Mouse (Mus musculus): ENCODE results near the gene Odf2.

The Odf2 gene

DNA sequence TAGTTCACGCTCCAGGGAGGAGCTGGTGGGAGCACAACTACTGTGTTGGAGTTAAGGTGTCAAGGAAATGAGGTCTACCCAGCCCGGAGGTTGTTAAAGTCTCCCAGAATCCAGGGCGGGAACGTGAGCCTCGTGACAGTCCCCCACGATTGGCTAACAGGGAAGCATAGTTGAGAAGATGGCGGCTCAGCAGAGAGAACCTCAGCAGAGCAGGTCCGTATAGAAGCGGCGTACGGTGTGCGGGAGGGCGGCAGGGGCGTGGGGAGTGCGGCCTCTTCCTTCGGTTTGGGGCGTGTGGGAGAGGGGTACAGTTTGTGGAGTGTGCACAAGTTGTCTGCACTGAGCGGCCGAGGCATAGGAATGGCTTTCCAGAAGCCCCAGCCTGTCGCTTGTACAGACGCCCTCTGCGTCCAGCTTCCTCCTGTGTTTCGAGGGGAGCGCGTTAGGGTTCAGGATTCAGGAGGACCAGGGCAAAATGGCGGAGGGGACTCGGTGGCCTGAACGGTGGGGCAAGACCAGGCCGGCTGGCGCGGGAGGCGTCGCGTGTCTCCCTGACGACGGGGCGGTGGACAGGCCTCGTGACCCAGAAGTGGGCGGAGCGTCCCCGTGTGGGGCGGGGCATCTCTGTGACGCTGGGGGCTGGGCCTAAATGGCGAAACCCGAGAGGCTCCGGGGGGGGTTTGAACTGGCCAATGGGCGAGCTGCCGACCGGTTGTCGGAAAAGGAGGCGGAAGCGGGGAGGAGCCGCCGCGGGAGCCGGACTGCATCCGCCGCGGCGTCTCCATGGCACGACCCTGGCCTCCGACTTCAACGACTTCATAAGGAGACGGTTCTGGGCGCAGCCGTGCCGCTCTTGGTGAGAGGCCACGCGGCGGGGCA, at the start of gene Odf2:
TSS of gene Odf2 (plus strand) at position 156 of the 879 bp plus-strand sequence.
- DNase-seq (ENCODE audit: low read depth): peak; percentile 99

DNA sequence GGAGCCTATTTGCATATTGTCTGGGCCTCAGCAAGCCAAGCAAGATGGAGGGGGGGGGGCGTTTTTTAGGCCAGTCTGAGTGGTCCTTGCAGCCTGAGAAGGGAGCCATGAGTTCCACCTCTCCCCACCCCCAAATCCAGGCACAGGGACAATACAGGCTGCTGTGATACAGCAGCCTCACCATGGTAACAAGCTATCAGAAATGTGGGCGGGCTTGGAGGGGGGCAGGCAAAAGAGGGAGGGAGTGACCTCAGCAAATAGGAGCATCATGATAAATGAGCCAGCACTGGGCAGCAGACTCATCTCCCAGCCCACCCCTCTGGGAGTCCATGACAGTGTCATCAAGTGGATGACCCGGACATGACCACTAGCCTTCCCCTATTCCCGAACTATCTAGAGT, 49.6 kb upstream of the Odf2 start:
- DNase-seq (ENCODE audit: low read depth): no peak

DNA sequence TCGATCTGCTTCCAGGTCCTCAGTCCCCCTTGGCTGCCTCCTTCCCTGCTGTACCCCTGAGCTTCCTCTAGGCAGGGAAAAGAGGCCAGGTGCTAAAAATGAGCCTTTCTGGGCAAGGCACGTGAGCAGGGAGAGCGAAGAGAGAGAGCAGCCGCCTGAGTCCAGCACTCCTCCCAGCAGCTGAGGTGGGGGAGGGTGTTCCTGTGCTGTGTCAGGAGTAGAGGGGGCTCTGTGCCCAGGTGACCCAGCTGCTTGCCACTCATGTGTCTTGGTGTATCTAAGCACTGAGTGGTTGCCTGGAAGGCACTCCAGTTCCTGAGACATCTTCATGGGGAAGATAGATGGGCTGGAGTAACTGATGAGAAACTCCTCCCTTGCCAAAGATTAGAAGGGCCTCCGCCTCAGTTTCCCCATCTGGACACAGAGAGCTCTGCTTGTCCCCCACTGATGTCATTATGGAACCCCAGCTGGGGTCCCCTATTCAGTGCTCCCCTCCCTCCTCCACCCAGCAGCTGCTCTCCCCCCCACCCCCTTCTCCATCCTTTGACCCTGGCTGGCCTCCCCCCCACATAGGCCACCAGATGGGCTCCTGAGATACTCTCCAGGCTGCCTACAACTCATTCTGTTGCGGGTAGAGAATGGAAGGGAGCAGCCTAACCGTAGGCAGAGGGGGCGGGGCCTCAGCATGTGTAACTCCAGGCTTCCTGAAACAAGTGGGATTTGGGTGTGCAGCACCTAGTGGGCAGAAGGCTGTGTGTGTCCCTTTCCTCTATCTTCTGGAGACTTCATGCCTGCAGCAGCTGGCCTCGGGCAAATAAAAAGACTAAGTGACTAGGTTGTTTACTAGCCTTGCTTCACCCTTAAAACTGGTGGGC, 45.6 kb upstream of the Odf2 start:
- no peak for DNase-seq (ENCODE audit: low read depth)

DNA sequence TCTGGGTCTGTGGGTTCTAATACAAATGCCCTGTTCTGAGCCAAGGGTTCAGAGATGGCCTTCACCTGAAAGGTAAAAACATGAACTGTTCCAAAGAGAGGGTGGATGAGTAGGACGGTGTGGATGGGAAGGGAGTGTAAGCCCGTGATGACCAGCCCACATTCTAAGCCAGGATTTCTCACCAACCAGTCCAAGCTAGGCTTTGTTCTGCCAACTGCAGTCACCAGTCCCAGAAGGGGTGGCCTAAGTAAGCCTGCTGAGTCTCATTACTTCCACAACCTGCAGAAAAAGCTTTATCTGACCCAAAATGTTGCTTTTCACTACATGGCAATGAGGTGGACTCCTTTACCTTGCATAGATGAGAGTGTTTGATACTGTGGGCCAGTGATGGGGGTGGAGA, 44.9 kb upstream of the Odf2 start:
- DNase-seq (ENCODE audit: low read depth): no peak

DNA sequence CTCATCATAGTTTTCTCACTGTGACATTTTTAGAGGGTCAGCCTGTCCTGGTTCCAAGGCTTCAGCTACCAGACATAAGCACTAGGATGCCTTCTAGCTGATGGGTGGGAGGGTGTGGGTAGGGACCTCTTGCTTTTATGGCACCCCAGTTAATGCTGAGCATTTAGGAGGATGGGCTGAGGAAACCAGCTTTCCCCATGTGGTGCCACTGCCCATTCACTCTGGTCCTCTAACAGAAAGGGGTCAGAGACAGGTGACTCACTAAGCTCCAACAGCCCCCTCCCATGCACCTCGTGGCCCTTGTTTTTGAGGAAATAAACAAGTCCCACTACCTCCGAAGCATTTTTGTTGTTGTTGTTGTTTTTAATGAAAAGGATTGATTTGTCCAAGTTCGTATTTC, 44.4 kb upstream of the Odf2 start:
- no peak for DNase-seq (ENCODE audit: low read depth)

DNA sequence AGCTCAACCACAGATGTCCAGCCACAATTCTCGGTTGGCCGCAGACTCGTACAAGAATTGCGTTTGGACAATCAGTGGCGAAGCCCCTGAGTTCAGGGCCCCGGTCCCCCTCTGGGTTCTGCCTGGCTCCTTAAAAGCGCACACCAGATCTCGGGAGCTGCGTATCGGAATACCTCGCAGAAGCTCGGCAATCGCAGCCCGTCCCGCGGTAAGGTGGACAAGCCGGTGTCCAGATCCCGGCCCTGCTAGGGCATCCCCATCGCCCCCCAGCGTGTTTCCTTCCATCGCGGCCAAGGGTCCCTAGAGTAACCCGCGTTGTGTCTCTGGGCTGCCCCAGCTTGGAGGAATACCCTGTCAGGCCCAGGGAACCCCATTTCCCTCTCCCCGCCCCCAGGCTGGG, 43.4 kb upstream of the Odf2 start:
- no peak for DNase-seq (ENCODE audit: low read depth)

DNA sequence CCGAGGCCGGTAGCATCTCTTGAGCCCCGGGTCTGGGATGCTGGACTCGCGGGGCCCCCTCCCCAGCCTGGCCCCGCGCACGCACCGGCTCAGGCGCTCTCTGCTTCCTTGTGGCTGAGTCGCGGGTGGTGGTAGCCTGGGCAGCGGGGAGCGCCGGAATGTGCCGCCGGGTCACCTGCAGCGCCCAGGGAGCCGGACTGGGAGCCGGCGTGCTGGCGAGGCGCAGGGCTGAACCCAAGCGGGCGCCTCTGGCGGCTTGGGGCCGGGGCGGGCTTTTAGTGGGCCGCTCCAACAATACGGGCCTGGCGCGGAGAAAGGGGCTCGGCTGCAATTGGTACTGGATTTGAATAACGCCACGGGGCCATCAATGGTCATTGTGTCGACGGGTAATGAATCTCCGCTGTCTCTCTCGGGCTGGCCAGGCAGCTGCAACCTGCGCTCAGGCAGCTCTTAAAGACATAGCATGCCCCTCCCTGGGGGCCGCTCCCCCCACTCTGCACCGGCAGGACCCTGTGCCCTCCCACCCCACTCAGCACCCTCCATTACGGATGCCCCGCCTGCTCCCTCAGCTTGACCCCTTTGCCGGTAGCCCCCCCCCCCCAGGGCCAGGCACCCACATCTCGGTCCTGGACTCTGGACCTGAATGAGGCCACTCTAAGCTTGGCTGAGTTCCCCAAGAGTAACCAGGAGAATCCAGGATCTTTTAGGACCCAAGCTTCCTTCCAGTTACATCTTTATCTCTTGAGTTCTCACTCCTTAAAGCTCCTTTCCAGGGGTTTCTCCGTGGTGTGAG, 42.8 kb upstream of the Odf2 start:
- DNase-seq (ENCODE audit: low read depth): no peak

DNA sequence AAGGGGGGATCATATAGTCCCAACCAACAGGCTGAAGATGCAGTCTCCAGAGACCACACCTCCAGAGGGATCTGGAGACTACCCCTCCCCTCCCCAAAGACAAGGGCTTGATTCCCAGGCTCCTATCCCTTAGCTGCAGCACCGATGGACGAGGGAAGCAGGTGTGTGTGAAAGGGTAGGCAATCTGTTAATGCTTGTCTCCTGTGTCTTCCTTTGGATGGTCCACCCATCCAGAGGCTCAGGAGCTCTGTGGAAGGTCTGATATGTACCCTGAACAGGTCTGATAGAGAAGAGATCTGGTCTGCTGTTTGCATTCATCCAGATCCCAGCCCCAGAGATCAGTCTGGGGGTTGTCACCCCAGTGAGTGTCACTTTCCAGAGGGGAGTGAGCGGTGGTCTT, 42.1 kb upstream of the Odf2 start:
- DNase-seq (ENCODE audit: low read depth): no peak

DNA sequence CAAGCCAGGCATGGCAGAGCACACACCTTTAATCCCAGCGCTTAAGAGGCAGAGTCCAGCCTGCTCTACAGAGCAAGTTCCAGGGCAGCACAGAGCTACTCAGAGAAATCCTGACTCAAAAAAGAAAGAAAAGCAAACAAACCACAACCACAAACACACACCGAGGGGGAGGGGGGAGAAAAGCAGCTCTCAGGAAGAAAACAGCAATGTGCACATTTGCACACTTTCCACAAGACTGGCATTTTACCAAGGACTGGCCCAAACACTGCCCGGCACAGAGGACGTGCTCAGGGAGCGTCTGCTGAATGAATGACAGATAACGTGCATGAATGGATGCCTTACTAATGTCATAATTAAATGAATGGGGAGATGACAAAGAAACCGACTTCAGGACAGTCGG, 40.0 kb upstream of the Odf2 start:
- peak; percentile 34 for DNase-seq (ENCODE audit: low read depth)

DNA sequence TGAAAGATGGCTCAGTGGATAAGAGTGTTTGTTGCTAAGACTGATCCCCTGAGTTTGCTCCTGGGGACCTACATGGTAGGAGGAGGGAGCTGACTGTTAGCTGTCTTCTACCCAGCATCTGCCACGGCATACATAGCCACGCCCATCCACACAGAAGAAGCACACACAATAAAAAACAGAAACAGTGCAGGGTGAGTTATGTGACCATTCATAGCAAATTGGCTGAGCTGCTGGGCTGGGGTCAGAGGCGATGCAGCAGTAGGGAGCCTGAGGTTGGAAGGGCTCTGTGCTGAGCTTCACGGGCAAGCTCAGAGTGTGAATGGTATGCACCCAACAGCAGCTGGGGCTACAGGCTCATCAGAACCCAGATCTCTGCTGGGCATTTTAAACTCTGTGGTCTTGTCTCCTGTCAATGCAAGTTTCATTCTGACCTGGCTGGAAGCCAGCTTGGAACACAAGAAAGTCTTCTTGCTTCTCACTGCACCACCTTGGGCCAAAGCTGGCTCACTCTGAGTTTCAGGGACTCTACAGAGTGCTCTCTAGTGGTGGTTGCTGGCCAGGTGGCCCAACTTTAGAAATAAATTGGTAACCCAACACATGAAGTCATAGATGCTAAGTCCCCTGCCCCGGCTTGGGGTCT, 39.1 kb upstream of the Odf2 start:
- DNase-seq (ENCODE audit: low read depth): peak; percentile 47

DNA sequence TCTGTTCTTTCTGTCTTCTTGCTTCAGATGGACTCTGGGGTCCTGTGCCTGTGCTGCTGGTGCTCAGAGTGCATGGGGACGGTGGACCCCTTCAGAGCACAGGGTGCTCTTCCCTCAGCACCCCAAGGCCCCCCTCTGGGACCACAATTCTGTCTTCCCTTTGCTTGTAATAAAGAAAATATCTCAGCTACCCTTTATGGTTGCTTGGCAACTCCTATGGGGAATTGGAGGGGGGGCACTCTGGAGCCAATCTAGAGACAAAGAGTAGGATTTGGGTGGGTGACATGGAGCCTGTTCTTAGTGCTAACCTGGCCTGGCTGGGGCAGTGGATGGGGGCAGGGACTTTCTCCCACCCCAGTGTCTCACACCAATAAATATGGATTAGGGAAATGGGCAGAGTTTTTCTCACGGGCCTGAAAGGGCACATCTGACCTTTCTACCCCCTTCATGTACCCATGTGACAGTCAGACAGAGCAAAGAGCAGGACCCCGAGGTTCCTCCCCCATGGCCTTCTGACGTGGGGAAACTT, 36.0 kb upstream of the Odf2 start:
- DNase-seq (ENCODE audit: low read depth): no peak

DNA sequence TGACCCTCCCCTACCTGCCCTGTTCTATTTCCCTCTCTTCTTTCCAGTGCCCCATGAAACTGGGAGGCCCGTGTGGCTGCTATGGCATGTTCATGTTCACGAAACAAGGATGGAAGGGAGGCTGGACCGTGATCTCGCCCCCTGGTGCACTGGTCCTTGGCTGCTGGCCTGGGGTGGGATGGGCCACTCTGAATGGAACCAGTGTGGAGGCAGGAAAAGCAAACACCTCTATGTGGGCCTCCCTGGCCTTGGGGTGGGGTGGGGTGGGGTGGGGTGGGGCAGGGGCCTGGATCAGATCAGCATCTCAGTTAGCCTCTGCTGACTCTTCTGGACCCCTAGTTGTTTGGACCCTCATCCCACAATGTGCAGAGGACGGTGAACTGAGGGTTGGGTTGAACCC, 35.3 kb upstream of the Odf2 start:
- DNase-seq (ENCODE audit: low read depth): no peak

DNA sequence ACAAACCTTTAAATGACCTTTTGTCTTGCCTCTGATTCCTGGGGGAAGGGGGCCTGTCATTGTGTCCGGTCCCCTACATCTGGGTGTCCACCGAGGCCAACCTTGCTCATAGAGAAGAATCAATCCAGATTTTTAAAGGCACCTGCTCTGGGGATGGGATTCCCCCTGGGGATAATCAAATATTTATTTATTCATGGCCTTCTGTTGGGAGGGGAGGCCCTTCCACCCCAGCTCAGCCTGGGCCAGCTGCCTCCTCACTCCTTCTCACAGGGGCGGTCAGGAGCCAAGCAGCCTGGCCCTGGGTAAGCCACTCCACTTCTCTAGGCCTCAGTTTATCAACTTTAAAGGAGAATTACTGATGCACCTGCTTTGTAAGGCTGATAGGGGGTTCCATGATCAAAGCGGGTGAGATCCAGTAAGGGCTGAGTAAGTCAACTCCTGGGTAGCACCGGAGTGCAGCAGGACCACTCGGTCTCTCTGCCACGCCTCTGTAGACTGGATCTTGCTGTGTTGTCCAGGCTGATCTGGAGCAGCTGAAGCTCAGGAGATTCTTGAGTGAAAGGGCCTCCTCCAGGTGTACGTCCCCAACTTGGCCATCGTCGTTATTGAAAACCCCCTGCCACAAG, 33.3 kb upstream of the Odf2 start:
- DNase-seq (ENCODE audit: low read depth): no peak

DNA sequence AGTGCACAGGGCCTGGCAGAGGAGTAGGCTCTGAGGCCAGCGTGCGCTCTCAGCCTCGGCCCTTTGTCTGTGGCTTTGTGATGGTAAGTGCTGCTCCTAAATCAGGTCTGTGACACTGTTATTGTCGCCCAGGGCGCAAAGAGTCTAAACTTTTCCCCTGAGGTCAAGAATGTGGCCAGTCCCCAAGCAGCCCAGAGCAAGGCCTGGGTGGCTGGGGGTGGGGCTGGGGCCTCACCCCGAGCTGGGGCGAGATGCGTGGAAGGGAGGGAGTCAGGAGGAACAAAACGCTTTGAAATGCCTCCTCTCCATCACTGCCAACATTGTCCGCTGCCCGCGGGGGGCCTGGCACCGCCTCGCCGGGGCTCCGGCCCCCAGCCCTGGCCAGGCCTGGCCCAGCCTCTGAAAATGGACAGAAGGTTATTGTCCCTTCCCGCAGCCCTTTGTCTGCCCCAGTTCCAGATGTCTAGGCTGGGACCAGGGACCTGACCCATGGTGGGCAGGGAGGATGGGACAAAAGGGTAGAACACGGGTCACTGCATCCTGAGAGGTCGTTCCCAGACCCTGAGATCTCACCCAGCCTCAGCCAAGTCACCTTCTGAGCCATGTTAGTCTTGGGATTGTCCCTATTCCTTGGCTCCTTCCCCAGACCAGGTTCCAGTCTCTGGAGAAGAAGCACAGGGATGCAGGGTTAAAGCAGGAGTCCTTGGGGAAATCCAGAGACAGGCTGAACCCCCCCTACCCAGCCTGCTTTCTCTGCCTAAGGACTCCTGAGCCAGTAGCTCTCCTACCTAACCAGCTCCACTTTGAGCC, 32.4 kb upstream of the Odf2 start:
- DNase-seq (ENCODE audit: low read depth): no peak

DNA sequence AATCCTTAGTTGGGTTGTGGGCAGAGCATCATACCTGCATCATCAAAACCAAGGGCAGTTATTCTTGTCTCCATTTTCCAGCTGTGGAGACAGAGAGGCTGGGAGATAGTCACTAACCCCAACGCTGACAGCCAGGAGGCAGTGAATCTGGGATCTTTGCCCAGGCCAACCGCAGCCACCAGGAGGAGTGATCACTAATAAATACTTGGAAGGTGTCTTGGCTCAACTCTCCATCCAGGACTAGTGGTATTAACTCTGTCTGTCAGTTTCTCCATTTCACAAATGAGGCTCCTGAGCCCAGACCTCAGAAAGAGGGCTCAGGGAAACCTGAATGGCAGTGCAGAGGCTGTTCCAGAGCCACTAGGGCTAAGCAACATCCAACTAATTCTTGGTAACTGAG, 31.7 kb upstream of the Odf2 start:
- DNase-seq (ENCODE audit: low read depth): peak; percentile 76

DNA sequence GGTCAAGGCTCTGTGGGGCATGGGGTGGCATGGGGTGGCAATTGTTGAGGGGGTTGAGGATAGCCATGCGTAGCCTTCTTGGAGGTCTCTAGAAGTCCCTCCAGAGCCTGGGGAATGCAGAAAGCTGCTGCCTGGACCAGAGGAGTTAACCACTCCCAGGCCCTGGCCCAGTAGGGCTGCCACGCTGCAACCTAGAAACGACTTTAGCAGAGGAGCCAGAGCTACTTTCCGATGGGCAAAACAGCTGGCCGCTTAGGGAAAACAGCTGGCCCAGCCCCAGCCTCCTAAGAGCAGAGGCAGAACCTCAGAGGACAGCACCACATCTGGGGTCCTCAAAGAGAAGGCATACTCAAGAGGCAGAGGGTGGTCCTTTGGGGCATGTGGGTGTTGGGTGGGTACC, 31.1 kb upstream of the Odf2 start:
- DNase-seq (ENCODE audit: low read depth): no peak

DNA sequence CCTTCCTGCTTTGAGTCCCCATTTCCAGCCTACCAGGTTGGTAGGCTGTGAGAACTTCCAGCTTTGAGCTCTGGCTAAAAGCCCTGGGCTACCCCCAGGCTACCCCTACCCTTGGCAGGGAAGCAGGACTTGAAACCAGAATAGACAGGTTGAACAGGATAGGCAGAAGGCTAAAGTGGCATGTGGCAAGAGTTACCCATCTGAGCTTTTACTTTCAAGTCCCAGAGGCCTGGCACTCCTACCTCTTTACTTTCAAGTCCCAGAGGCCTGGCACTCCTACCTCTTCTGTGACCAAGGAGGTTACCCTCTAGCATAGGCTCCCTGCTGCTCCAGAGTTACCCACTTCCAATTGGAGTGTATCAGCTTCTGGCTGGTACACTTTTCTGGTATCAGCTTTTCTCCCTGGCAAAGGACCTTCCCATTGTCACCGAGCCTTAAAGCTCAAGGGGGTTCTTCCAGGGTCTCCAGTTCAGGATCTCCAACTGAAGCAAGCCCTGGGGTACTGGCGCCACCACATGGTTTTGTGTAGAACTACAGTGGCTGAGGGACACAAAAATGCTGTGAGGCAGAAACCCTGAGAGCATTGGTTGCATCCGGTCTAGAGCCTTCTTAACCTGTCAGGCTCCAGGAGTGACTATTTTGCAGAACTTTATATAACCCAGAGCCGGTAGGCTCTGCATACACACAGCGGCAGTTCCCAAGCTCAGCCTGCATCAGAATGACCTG, 30.1 kb upstream of the Odf2 start:
- DNase-seq (ENCODE audit: low read depth): peak; percentile 36

DNA sequence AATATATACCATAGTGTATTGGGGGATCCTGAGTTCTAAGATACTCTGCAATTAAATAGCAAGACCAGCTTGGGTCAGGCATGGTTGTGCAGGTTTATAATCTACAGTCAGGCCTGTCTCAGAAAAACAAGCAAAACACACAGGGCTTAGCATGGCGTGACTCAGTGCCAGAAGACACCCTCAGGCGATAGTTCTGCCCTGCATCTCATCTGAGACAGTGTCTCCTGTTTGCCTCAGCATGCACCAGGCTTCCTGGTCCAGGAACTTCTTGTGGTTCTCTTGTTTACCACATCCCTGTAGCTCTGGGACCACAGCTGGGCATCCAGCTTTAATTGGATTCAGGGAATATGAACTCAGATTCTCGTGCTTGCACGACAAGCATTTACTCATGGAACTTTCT, 23.9 kb upstream of the Odf2 start:
- peak; percentile 70 for DNase-seq (ENCODE audit: low read depth)

DNA sequence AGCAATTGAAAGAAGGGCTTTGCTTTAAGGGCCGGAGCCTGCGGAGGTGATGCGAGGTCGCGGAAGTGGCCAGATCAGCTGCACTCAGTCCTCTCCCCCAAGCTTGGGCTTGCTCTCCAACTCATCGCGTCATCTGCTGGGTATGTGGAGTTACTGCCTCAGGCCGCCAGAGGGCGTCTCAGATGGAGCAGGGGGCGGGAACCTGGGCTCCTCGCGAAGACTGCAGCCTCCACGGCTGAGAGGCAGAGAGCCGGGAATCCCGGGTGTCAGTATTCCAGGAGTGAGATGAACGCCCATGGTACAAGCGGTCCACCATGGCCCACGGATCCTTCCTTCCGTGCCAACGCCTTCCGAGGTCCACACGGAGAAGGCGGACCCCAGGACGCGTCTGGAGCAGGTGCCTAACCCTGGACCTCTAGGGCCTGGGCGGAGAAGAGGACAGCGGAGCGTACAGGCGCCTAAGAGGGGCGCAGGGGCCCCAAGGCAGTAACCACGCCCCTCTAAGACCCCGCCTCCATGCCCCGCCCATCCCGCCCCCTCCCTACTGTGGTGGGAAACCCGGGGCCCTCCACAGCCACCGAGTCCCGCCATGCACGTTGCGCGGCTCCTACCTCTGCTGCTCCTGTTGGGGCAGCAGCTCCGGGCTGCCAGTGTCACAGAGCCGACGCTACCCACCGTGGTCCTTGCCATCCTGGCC, 19.9 kb upstream of the Odf2 start, which contains the start of gene Cercam:
TSS of gene Cercam (plus strand) at position 216 of the 697 bp plus-strand sequence.
- DNase-seq (ENCODE audit: low read depth): peak; percentile 93

All from NIH3T3 (cell line).